Mouse (Mus musculus): ENCODE results near the gene Lpcat1. TPM values are rescaled to one million over a fixed set of nuclear protein-coding genes. Genes with fewer than 3 reads are reported as not detected.

Gene Lpcat1
- polyA plus RNA-seq, 1 experiment from 2014 or later: 21.8 TPM

GRCm38 (mm10) chr13:73505686-73506467 is 38.9 kb downstream of the Lpcat1 start:
- Histone ChIP-seq H3K9ac (ENCODE audit: low read depth, low read length) (no peak overlapping the region), H3K4me3 (replicated peaks; ENCODE audit: low read depth, low read length) (no peak overlapping the region), H3K36me3 (ENCODE audit: insufficient read depth, low read length) (peaks cover 10% of the 10 kb centered on the region), H3K27ac (no peak overlapping the region), H3K9me3 (replicated peaks; ENCODE audit: low read length) (no peaks in the 10 kb centered on the region), H3K4me1 (replicated peaks; ENCODE audit: insufficient read depth, low read length) (no peaks in the 10 kb centered on the region), H3K27me3 (ENCODE audit: insufficient read depth, low read length) (no peaks in the 10 kb centered on the region), H3K4me2 (ENCODE audit: low read length) (no peak overlapping the region)
- 61% methylated on average over 7 of the region's 7 CpGs for WGBS
- ATAC-seq (replicated peaks; ENCODE audit: low FRiP score, low read depth): peak; percentile 67; the same call in 1 of the 2 replicates
- peak; percentile 80 for DNase-seq (ENCODE audit: low spot score)
- peak; percentile 92 for TF ChIP-seq CTCF (IDR thresholded peaks at IDR 0.05; ENCODE audit: low read depth)

GRCm38 (mm10) chr13:73508817-73509550 is 42.0 kb downstream of the Lpcat1 start:
- no peak overlapping the region for H3K4me2 ChIP-seq (ENCODE audit: low read length)
- H3K27me3 ChIP-seq (ENCODE audit: insufficient read depth, low read length): no peaks in the 10 kb centered on the region
- peak overlapping the region; percentile 25; the same call in 1 of the 2 replicates for H3K27ac ChIP-seq
- no peak overlapping the region for H3K9ac ChIP-seq (ENCODE audit: low read depth, low read length)
- no peaks in the 10 kb centered on the region for H3K9me3 ChIP-seq (replicated peaks; ENCODE audit: low read length)
- 85% methylated on average over 8 of the region's 8 CpGs for WGBS
- DNase-seq (ENCODE audit: low spot score): peak; percentile 44
- H3K4me1 ChIP-seq (replicated peaks; ENCODE audit: insufficient read depth, low read length): no peaks in the 10 kb centered on the region
- H3K4me3 ChIP-seq (replicated peaks; ENCODE audit: low read depth, low read length): no peak overlapping the region
- no peak for ATAC-seq (replicated peaks; ENCODE audit: low FRiP score, low read depth)
- TF ChIP-seq CTCF (IDR thresholded peaks at IDR 0.05; ENCODE audit: low read depth): no peak
- H3K36me3 ChIP-seq (ENCODE audit: insufficient read depth, low read length): peaks cover 11% of the 10 kb centered on the region

- WGBS: 68% methylated on average over 6 of the region's 6 CpGs
Observed at GRCm38 (mm10) chr13:73509869-73510268, 42.9 kb downstream of the Lpcat1 start.

GRCm38 (mm10) chr13:73512776-73513673 is 46.0 kb downstream of the Lpcat1 start:
- Histone ChIP-seq H3K27ac (no peak overlapping the region), H3K9ac (ENCODE audit: low read depth, low read length) (no peak overlapping the region), H3K27me3 (ENCODE audit: insufficient read depth, low read length) (no peaks in the 10 kb centered on the region), H3K4me1 (replicated peaks; ENCODE audit: insufficient read depth, low read length) (no peaks in the 10 kb centered on the region), H3K4me3 (replicated peaks; ENCODE audit: low read depth, low read length) (no peak overlapping the region), H3K4me2 (ENCODE audit: low read length) (no peak overlapping the region), H3K36me3 (ENCODE audit: insufficient read depth, low read length) (peaks cover 24% of the 10 kb centered on the region), H3K9me3 (replicated peaks; ENCODE audit: low read length) (no peaks in the 10 kb centered on the region)
- 56% methylated on average over 13 of the region's 13 CpGs for whole genome bisulfite sequencing
- ATAC-seq (replicated peaks; ENCODE audit: low FRiP score, low read depth) (peak; percentile 29), DNase-seq (ENCODE audit: low spot score) (peak; percentile 71)
- TF ChIP-seq CTCF (IDR thresholded peaks at IDR 0.05; ENCODE audit: low read depth): peak; percentile 94

More at GRCm38 (mm10) chr13:73509869-73510268, 42.9 kb downstream of the Lpcat1 start:
- Histone ChIP-seq H3K9me3 (replicated peaks; ENCODE audit: low read length) (no peaks in the 10 kb centered on the region), H3K36me3 (ENCODE audit: insufficient read depth, low read length) (peaks cover 19% of the 10 kb centered on the region), H3K4me1 (replicated peaks; ENCODE audit: insufficient read depth, low read length) (no peaks in the 10 kb centered on the region), H3K27me3 (ENCODE audit: insufficient read depth, low read length) (no peaks in the 10 kb centered on the region), H3K9ac (ENCODE audit: low read depth, low read length) (no peak overlapping the region), H3K4me2 (ENCODE audit: low read length) (no peak overlapping the region), H3K4me3 (replicated peaks; ENCODE audit: low read depth, low read length) (no peak overlapping the region), H3K27ac (no peak overlapping the region)
- TF ChIP-seq CTCF (IDR thresholded peaks at IDR 0.05; ENCODE audit: low read depth): no peak
- DNase-seq (ENCODE audit: low spot score) (no peak), ATAC-seq (replicated peaks; ENCODE audit: low FRiP score, low read depth) (no peak)

- no peak overlapping the region for H3K27ac ChIP-seq
- no peak for ATAC-seq (replicated peaks; ENCODE audit: low FRiP score, low read depth)
- H3K4me2 ChIP-seq (ENCODE audit: low read length): no peak overlapping the region
- H3K27me3 ChIP-seq (ENCODE audit: insufficient read depth, low read length): no peaks in the 10 kb centered on the region
- H3K4me1 ChIP-seq (replicated peaks; ENCODE audit: insufficient read depth, low read length): no peaks in the 10 kb centered on the region
- no peak overlapping the region for H3K4me3 ChIP-seq (replicated peaks; ENCODE audit: low read depth, low read length)
- H3K9ac ChIP-seq (ENCODE audit: low read depth, low read length): no peak overlapping the region
- no peak for TF ChIP-seq CTCF (IDR thresholded peaks at IDR 0.05; ENCODE audit: low read depth)
- H3K36me3 ChIP-seq (ENCODE audit: insufficient read depth, low read length): peaks cover 17% of the 10 kb centered on the region
- WGBS: 66% methylated on average over 4 of the region's 4 CpGs
- no peak for DNase-seq (ENCODE audit: low spot score)
- H3K9me3 ChIP-seq (replicated peaks; ENCODE audit: low read length): no peaks in the 10 kb centered on the region
Observed at GRCm38 (mm10) chr13:73516886-73517285, 49.9 kb downstream of the Lpcat1 start.

- Histone ChIP-seq H3K9me3 (replicated peaks; ENCODE audit: low read length) (no peaks in the 10 kb centered on the region), H3K36me3 (ENCODE audit: insufficient read depth, low read length) (no peaks in the 10 kb centered on the region), H3K4me1 (replicated peaks; ENCODE audit: insufficient read depth, low read length) (0 out of 2 replicates have a peak, but pooled peaks cover 3% of the 10 kb centered on the region), H3K27ac (no peak overlapping the region), H3K4me2 (ENCODE audit: low read length) (no peak overlapping the region), H3K4me3 (replicated peaks; ENCODE audit: low read depth, low read length) (no peak overlapping the region), H3K27me3 (ENCODE audit: insufficient read depth, low read length) (peaks cover 28% of the 10 kb centered on the region; the same call in 1 of the 2 replicates), H3K9ac (ENCODE audit: low read depth, low read length) (no peak overlapping the region)
- TF ChIP-seq CTCF (IDR thresholded peaks at IDR 0.05; ENCODE audit: low read depth): no peak
- DNase-seq (ENCODE audit: low spot score) (no peak), ATAC-seq (replicated peaks; ENCODE audit: low FRiP score, low read depth) (no peak)
- WGBS: 89% methylated on average over 3 of the region's 3 CpGs
Observed at GRCm38 (mm10) chr13:73533716-73534115, 66.7 kb downstream of the Lpcat1 start.
